Mouse (Mus musculus) bone marrow, adult 2 months (tissue): ENCODE measurements around the gene Sdk1.

ENCODE experiments used
- CTCF ChIP-seq: fragments of 200-500 bp; IDR thresholded peaks from 2 replicates; pipeline ENCODE4 v1.5.1; 2011; ENCODE audit warnings: low read length, control low read depth; ENCODE audit not compliant: control insufficient read depth, insufficient read depth
- POLR2A ChIP-seq: fragments of 200-500 bp; IDR thresholded peaks from 2 replicates; pipeline ENCODE4 v1.6.1; 2011; ENCODE audit warnings: low read depth, mild to moderate bottlenecking, control low read depth, low read length, borderline replicate concordance; ENCODE audit not compliant: control insufficient read depth

DNA sequence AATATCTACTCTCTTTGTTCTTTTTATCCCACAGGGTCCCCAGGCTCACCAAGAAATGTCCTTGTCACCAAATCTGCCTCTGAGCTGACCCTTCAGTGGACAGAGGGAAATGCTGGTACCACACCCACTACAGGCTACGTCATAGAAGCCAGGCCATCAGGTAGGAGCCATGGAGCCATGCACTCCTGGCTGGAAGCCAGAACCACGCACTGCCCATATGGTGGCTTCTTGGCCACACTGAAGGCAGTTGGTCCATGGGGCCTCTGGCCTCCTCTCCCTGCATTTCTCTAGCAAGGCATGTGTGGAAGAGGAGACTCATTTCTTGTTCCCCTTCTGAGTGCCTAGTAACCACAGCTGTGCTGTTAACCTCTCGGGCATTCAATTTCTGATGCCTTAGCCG, 932.3 kb downstream of the Sdk1 start:
- no peak for TF ChIP-seq CTCF
- no peak for TF ChIP-seq POLR2A
